Mouse (Mus musculus) adrenal gland, postnatal 25 days (tissue): ENCODE measurements around the gene Net1. TPM values are rescaled to one million over a fixed set of nuclear protein-coding genes. Genes with fewer than 3 reads are reported as not detected.

ENCODE experiments used
- microRNA-seq, 2 experiments: library from miRNA; unstranded; fragments of <30 nt; microRNA quantifications; one replicate each; pipeline ENCODE4 v1.2.0; 2021
- total RNA-seq: library from RNA; stranded (reverse); gene quantifications from 2 replicates; pipeline ENCODE4 v1.2.3, GENCODE M21; 2021

The Net1 gene
- total RNA-seq, 1 experiment from 2014 or later = 107 TPM

Small RNA genes within 50 kb of the gene (microRNA-seq; reads per million reads assigned to microRNA genes)
- gene Gm22460 = 0 reads per million in 2 experiments

Other genes starting within 250 kb of the Net1 start
- gene Calml3, start 113.9 kb downstream of the Net1 start, total RNA-seq = not detected in 2 replicates
- not detected in 2 replicates for gene Calm4, start 80.5 kb downstream of the Net1 start, total RNA-seq
- gene Calm5, start 64.0 kb downstream of the Net1 start, total RNA-seq = not detected in 2 replicates
- not detected in 2 replicates for gene Tubal3, start 54 bp upstream of the Net1 start, total RNA-seq
- not detected in 2 replicates for gene Ucn3, start 27.1 kb upstream of the Net1 start, total RNA-seq
- gene Akr1c14, start 130.8 kb upstream of the Net1 start, total RNA-seq = 0.73 and 1.8 TPM in 2 replicates
- 7,030 and 8,142 TPM in 2 replicates for gene Akr1c18, start 232.4 kb upstream of the Net1 start, total RNA-seq